Mouse (Mus musculus) intestine, embryonic 16.5 days (tissue): Measurements from ENCODE around the gene Lgmn. TPM values are rescaled to one million over a fixed set of nuclear protein-coding genes. Genes with fewer than 3 reads are reported as not detected.

Experiments
- ATAC-seq: fragments of 200-750 bp; cut with Nextera tagmentation; 2 replicates; pipeline ENCODE4 v1.8.0; 2017; ENCODE audit warnings: moderate TSS enrichment, moderate library complexity
- H3K27ac ChIP-seq: fragments of 300-500 bp; sonication (generic); 2 replicates; pipeline ENCODE4 v1.5.1; 2014; ENCODE audit warnings: mild to moderate bottlenecking, low read length
- H3K27me3 ChIP-seq: fragments of 300-500 bp; sonication (generic); replicated peaks from 2 replicates; pipeline ENCODE4 v1.6.1; 2014; ENCODE audit warnings: low read length, control low read depth, mixed read lengths; ENCODE audit not compliant: control insufficient read depth, insufficient read depth
- H3K36me3 ChIP-seq: fragments of 300-500 bp; sonication (generic); 2 replicates; pipeline ENCODE4 v1.6.1; 2014; ENCODE audit warnings: low read length, control low read depth; ENCODE audit not compliant: control insufficient read depth, insufficient read depth
- H3K4me1 ChIP-seq: fragments of 300-500 bp; sonication (generic); 2 replicates; pipeline ENCODE4 v1.6.1; 2014; ENCODE audit warnings: low read length, control low read depth, mixed read lengths; ENCODE audit not compliant: control insufficient read depth, insufficient read depth
- H3K4me2 ChIP-seq: fragments of 300-500 bp; sonication (generic); 2 replicates; pipeline ENCODE4 v1.6.1; 2014; ENCODE audit warnings: low read depth, low read length, control low read depth
- H3K4me3 ChIP-seq: fragments of 300-500 bp; sonication (generic); 2 replicates; pipeline ENCODE4 v1.5.1; 2014; ENCODE audit warnings: mild to moderate bottlenecking, low read length
- H3K9ac ChIP-seq: fragments of 300-500 bp; sonication (generic); 2 replicates; pipeline ENCODE4 v1.6.1; 2014; ENCODE audit warnings: low read depth, low read length
- H3K9me3 ChIP-seq: fragments of 300-500 bp; sonication (generic); 2 replicates; pipeline ENCODE4 v1.6.1; 2016; ENCODE audit warnings: low read length, control low read depth; ENCODE audit not compliant: control insufficient read depth
- WGBS: fragments of 180-500 bp; shearing (Covaris S2); extraction: QIAGEN DNeasy Blood & Tissue Kit; methylation state at CpG from one replicate; pipeline ENCODE4 v1.1.7; 2014; 5-methylcytosine and 5-hydroxymethylcytosine counted together
- polyA plus RNA-seq: library from polyadenylated mRNA; unstranded; fragments of >200 nt; fragmentation: Nextera tagmentation; extraction: Ambion mirVana; gene quantifications from 2 replicates; pipeline ENCODE4 v1.2.1, GENCODE M21; 2015

Gene Lgmn
- polyA plus RNA-seq, 1 experiment from 2014 or later = 92.4 TPM

DNA sequence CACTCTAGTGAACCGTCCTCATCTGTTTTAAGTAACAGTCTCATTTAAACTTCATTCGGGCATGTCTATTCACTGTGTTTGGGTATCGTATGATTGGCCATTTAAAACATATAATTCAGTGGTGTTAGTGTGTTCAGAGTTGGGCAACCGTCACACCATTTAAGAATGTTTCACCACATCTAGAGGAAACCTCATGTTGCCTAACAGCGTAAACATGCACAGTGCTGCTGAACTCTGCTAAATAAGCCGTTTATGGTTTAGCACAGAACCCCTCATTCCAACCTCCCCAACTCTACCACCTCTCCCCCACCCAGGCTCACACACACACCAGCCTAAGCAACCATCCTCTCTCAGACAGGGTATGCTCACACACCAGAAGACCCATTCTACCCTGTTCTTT lies 91.2 kb downstream of the Lgmn start:
- ATAC-seq = no peak
- Histone ChIP-seq H3K27ac (no peak overlapping the region), H3K9ac (no peak overlapping the region), H3K4me1 (peaks cover 5% of the 10 kb centered on the region; the same call in 1 of the 2 replicates), H3K36me3 (peaks cover 4% of the 10 kb centered on the region; the same call in 1 of the 2 replicates), H3K27me3 (no peaks in the 10 kb centered on the region), H3K4me2 (no peak overlapping the region), H3K9me3 (no peaks in the 10 kb centered on the region), H3K4me3 (no peak overlapping the region)
- 86% methylated on average over 6 of the region's 6 CpGs for WGBS

GRCm38 (mm10) chr12:102346507-102346906 lies 93.1 kb downstream of the Lgmn start:
- no peaks in the 10 kb centered on the region for H3K27me3 ChIP-seq
- H3K27ac ChIP-seq = no peak overlapping the region
- H3K9ac ChIP-seq = no peak overlapping the region
- 8% methylated on average over 1 of the region's 1 CpGs for WGBS
- H3K9me3 ChIP-seq = no peaks in the 10 kb centered on the region
- no peak for ATAC-seq
- no peak overlapping the region for H3K4me2 ChIP-seq
- peaks cover 4% of the 10 kb centered on the region; the same call in 1 of the 2 replicates for H3K36me3 ChIP-seq
- no peak overlapping the region for H3K4me3 ChIP-seq
- peaks cover 5% of the 10 kb centered on the region; the same call in 1 of the 2 replicates for H3K4me1 ChIP-seq

DNA sequence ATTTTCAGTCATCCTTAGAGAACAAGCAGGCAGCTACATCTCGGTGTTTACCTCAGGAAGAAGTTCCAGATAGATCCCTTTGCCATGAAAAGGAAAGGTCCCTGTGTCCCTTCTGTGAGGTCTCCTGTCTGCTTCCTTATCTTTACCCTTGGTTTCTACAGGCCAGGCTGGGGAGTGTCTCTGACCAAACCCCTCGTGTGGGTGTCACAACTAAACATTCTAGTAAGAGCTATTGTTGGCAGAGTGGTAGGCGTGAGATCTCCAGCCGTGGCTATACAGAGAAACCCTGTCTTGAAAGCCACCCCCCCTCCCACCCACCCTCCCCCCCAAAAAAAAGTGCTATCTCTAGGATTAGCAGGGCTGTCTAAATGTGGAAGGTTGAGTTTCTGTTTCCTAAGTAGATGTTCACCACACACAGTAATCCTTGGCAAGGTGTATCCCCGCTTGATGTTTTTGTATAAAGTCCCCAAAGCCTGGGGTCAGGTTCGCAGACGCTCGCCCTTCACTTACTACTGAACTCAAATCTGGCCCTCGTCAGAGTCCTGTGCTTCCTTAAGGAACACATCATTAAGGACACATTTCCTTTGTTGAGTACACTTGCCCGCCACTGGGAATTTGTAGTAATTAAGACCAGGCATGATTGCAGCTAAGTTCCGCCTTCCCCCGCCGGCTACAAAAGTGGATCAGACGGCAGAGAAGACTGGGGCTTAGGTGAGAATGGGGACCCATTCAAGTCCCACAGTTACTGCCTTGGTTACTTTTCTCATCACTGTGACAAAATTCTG lies 94.4 kb downstream of the Lgmn start:
- Histone ChIP-seq H3K4me2 (no peak overlapping the region), H3K27me3 (no peaks in the 10 kb centered on the region), H3K9me3 (no peaks in the 10 kb centered on the region), H3K4me1 (peaks cover 5% of the 10 kb centered on the region; the same call in 1 of the 2 replicates), H3K27ac (no peak overlapping the region), H3K9ac (no peak overlapping the region), H3K36me3 (peaks cover 4% of the 10 kb centered on the region; the same call in 1 of the 2 replicates), H3K4me3 (no peak overlapping the region)
- WGBS = 70% methylated on average over 14 of the region's 14 CpGs
- ATAC-seq = no peak

Other genes with a start within 250 kb of the Lgmn start
- gene Rin3, start 156.8 kb downstream of the Lgmn start, polyA plus RNA-seq = 10.1 and 10.3 TPM in 2 replicates
- gene Golga5, start 29.3 kb upstream of the Lgmn start, polyA plus RNA-seq = 31.3 and 32.1 TPM in 2 replicates
- gene Chga, start 115.2 kb upstream of the Lgmn start, polyA plus RNA-seq = 26.1 and 28.0 TPM in 2 replicates